Mouse (Mus musculus): ENCODE measurements at regions not wholly inside any gene's neighbourhood (a gene's known extent, or its start where the extent isn't known, plus 50 kb on each side); places are given as distances from the start of the nearest gene placed in this dataset.
A peak's percentile ranks its signal among the peaks of the same experiment; 100 is the strongest.

DNA sequence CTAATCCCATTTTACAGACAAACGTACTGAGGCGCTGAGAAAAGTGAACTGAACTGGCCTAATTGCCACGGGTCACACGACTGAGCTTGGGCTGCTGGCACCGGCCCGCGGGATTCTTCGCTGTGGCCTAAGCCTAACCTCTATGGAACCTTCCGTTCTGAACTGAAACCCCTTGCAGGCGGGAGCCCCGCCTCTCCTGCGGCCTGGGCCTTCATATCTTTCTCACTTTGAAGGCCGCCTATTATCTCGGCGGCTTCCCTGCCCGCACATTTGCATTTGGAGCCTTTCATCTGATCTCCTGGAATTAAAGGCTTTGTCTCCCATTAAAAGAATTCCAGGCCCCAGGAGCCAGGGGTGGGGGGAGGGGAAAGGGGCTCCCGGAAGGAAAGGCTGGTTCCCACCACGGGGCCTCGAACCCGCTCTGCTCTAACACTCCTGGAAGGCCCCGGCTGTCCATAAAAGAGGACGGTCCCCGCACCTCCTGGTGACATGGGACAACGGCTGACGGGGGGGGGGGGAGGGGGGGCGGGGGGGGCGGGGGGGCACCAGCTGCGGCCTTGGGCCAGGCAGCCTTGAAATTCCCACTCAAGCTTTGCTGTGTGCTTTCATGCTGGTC is 122.9 kb upstream of the Pja1 start:
- no peak for DNase-seq (ENCODE audit: low spot score)

DNA sequence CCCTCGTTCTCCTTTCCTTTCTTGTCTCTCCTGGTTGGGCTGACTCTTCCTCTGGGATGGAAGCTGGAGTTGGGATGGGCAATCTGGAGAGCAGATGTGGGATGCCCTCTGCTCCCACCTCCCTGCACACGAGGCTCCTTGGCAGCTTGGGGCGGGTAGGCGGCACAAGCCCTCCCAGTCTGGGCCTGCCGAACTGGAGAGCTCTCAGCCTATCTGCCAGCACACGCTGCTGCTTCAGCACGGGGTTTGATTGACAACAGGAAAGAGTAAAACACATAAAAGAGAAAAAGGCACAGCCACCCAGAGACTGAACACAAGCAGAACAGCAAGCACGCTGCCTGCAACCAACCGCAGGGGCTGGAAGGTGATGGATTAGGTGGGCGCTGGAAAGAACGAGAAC is 121.9 kb upstream of the Pja1 start:
- DNase-seq (ENCODE audit: low spot score) = no peak

DNA sequence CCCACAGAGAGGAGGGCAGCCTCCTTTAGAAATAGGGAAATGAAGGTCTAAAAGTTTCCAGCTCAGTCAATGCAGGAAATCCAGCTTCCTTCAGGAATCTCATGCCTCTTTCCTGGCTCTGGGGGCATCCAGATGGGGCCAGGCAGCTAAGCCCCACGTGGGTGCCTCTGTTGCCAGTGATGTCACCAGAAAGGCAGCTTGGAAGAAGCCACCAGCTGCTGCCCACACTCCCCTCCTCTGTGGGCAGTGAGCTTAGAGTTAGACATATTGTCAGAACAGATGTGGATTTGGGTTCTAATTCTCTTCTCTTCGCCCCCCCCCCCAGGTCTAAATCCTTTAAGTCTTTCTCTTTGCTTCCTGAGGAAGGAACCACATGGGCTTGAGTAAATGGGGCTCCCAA is 116.2 kb upstream of the Pja1 start:
- peak; percentile 38 for DNase-seq (ENCODE audit: low spot score)

DNA sequence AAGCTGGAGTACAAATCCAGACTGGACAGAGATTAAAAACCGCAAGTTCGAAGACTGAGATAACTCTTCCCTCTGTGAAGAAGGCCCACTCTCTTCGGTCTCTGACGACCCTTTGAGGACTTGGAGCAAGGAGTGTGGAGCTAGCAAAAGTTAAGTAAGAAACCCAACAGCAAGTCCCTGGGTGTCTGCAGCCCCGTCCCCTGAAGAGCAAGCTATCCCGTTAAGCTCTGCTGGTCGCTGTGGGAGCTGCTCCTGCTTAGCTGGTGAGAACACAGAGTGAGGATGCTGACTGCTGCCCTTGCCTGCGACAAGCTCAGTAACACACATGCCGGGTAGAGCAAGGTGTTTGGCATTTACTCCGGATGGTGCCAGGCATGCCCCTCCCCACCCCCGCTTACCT is 115.2 kb upstream of the Pja1 start:
- DNase-seq (ENCODE audit: low spot score) = no peak

DNA sequence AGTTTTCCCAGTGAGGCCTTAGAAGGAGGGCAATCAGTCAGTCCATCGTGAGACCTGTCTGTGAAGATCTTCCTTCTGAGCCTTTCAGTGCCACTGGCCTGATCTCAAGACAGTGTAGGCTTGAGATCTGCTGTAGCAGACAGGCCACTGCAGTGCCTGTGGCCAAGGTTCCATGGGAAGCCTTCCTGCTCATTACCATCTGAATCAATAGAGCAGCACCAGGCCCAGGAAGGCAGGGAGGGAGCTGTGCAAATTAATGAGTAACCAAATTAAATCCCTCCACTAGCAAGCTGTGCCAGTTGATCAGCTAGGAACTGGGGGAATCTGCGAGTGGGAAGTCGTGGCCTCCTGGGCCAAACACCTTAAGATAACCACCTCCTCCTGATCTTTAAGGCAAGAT is 114.6 kb upstream of the Pja1 start:
- DNase-seq (ENCODE audit: low spot score) = no peak

DNA sequence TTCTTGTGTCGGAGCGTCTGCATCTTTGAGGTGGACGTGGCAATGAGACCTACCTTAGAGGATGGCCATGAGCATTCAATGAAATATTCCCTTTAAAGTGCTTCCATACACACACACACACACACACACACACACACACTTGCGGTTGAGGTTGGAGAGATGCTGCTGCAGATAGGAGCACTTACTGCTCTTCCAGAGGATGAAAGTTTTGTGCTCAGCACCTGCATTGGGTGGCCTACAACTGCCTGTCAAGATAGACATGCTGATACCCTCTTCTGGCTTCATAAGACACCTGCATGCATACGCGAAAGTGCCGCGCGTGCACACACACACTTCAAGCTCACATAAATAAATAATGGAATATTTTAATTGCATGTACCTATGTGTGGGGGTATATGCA is 111.5 kb upstream of the Pja1 start:
- DNase-seq (ENCODE audit: low spot score) = no peak

DNA sequence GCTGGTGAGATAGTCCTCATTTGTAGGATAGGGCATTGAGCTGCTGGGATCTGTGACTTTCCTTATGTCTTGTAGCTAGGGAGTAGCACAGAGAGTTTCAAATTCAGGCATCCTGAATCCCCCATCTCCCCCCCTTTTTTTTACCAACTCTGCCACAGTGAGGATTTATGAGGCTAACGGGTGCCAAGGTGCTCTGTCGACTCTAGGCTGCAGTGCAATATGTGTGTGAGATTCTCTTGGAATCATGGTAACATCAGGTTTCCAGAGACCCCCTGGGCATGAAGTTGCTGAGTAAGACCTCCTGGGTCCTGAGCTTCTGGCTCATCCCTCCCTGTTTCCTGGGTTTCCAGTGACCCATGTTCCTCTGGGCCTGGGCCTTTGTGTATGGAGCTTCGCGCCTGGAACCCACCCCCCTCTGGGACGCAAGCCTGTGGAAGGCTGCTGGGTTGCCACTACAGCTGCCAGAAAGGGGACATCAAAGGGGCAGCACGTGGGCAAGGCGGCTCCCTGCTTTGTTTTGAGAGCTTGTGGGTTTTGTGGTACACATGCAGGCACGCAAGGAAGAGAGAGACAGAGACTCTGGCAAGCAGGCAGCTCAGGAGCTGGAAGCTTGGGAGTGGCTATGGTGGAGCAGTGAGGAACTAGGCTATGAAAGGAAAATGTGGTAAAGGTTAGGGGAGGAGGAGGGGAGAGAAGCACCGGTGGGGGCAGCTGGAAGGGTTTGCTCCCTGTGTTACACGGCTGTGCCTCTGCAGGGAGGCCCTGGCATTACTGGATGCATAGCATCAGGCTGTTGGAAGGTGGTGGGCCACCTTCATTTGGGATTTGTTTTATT is 110.8 kb upstream of the Pja1 start:
- no peak for DNase-seq (ENCODE audit: low spot score)

DNA sequence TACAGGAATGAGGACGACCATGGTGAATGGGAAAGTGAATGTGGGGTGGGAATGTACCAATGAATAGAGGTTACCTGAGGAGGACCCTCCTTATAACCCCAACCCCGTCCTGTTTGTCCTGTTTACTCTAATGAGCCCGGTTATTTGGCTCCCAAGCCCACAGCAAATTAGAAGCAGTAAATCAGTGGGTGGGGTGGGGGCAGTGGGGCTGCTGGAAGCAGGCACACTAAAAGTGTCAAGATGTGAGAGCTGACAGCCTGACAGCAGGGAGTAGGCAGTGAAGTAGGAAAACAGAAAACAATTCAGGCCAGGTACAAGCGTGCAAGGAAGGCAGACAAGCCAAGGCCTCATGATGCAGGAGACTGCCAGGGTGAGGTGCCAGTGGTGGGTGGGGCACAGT is 108.1 kb upstream of the Pja1 start:
- DNase-seq (ENCODE audit: low spot score) = no peak

DNA sequence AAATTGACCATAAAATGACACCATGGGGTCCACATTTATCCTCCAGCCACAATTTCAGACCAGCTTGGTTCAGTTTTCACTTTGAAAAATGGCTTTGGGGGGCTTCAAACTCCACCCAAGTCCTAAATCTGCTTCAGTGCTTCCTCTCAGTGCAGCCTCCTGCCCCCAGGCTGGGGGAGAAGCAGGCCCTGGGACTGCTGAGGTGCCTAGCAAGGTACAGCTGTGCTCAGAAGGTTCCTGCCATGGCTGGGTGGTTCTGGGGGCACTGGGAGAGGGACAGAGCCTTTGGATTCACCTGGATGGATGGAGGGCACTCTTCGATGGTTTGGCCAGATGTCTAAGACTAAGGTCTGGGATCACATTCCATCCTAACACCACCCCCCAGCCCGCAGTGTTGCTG is 107.7 kb upstream of the Pja1 start:
- DNase-seq (ENCODE audit: low spot score) = no peak

DNA sequence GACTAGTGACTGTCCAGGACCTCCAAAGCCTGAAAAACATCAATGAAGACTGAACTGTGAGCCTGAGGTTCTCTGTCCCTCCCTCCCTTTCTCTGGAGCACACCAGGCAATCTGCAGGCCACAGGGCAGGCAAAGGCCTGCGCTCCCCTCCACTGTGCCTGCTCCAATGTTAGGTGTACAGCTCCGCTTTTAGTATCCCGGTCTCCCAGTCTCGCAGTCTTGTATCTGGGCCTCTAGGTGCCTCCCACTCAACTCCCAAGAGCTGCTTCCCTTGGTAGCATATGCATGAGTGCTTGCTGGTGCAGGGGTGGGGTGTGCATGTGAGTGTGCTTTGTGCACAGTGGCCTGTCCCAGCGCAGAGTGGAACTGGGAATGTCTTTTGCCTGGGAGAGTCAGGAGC is 104.0 kb upstream of the Pja1 start:
- DNase-seq (ENCODE audit: low spot score) = no peak

DNA sequence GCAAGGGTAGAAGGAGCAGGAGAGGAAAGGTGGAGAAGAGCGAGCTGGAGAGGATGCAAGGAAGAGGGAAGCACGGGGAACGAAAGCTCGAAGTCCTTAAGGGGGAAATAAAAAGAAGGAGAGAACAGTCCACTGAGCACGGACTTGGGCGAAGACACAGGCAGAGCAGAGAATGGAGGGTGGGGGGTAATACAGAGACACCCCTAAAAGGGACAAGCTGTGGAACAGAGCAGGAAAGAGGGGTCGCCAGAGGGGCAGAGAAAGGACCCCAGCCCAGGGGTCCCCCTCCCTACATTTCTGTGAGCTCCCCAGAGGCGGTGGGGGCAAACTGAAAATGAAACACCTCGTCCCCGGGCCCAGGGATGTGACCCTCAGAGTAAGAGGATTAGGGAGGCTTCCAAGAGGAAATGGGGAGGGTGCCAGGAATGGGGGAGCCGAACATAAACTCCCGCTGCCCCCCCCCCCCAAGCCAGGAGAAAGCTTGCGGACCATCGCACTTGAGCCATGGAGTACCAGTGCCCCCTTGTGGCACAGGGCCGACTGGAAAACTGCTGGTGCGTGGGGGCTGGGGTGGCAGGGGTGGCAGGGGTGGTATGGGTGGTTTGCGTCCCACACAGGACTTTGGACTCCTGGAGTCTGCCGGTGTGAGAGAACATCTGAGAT is 103.5 kb upstream of the Pja1 start:
- peak; percentile 60 for DNase-seq (ENCODE audit: low spot score)

DNA sequence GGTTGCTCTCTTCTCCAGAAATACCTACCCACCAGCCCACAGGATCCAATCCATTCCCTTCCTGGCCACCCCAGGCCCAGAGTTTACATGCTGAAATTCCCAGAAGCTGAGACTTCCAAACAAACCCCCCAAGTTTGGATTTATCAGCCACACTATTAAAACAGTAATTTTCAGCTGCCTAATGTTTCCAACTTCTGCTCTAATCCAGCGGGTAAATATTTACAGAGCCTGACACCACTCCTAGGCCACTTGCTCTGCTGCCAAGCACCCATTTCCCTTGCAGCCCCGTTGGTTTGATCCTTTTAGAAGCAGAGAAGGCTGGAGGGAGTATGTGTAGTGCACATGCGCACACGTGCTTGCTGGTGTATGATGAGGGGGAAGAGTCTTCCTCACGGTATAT is 99.1 kb upstream of the Pja1 start:
- DNase-seq (ENCODE audit: low spot score) = no peak

DNA sequence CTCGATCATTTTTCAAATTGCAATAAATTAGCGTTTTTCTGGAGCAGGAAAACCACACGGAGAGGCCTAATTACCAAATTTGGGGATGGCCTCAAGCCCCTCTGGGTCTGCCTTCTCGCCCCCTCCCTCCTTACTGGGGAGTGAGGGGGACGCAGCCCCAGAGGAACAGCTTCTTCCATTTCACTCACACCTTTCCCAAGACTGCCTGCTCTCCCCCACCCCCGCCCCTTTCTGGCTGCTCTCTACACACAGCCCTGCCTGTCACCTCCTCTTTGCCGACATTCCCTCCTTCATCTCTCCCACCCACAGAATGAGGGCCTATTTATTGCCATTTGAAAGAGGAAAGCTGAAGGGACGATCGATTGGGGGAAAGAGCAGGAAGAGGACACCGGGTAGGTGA is 97.2 kb upstream of the Pja1 start:
- no peak for DNase-seq (ENCODE audit: low spot score)

DNA sequence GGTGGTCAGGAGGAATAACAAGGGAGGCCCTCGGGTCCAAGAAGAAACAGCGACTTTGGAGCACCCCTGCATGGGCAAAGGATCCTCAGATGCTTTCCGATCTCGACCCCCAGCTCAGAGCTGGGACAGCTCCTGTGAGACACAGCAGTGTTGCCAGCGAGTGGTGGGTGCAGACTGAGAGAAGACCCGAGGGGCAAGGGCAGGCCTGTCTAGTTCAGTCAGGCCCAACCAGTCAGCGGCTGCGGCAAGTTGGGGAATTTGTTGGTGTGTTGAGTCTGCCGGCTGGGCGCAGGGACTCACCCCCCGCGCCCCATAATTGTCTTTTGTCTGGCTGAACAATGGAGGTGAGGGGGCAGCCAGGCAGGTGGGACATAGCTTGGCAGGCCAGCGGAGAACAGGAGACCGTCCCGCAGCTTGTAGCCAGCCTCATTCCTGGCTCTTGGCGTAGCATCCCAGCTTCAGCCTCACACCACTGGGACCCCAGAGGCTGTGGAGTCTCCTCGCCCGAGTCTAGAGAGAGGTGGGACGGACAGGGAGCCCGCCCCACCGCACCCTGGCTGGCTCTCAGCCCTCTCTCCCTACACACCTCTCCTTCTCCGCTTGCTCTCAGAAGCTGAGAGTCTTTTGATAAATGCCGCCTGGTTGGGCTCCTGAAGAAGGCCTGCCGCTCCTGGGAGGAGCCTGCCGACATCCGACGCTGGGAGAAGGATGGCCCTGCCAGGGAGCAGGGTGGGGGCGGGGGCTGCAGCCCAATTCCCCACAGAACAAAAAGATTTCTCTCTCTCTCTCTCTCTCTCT is 96.5 kb upstream of the Pja1 start:
- DNase-seq (ENCODE audit: low spot score) = peak; percentile 47

DNA sequence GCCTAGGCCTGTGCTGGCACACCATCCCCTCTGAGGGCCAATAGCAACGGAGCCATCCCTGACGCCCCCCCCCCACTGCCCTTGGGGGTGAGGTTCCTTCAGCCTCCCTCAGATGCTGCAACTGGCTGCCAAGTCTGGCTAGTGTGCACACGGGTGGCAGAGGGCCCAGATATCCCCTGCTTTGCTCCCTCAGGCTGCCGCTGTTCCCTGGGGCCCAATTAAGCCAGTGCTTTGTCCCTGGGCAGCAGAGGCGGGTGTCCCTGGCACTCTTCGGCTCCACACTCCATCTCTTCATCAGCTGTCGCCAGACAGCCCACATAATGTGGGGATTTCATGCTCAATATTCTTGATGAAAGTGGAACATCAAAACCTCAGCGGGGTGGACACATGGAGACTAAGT is 90.9 kb upstream of the Pja1 start:
- peak; percentile 33 for DNase-seq (ENCODE audit: low spot score)

DNA sequence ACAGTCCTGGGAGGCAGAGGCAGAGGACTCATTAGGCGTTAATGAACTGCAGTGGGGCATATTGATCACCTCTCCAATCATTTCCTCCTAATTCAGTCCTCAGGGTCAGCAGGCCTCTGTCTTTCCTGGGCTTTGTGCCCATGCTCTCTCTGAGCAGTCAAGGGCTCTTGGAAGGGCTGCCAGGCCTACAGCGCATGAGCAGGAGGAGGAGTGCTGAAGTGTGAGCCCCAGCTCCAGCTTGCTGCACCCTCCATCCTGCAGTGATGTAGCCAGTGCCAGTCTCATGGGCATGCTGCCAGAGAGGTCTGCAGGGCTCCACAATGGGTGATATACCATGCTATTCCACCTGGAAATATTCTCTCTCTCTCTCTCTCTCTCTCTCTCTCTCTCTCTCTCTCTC is 89.6 kb upstream of the Pja1 start:
- DNase-seq (ENCODE audit: low spot score) = no peak

DNA sequence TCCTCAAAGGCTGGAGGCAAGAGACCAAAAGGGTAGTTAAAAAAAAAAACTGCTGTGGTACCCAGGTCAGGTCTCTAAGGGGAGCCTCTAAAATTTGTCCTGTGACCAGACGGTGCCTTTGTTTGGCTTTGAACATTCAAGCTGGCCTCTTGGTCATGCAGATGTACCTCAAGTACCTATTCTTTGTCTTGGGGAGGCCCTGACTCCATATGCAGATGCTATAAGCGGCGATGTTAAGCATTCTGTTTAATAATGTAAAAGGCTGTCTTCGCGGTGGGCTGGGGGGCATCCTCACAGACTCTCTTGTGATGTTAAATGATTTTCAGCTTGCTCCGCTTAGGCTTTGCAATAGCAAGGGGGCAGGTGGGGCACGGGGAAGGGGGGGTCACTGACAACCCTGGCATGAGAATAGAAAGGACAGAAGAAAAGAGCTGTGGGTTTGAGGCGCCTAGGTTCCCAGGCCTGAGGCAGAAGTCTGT is 85.8 kb upstream of the Pja1 start:
- DNase-seq (ENCODE audit: low spot score) = no peak

DNA sequence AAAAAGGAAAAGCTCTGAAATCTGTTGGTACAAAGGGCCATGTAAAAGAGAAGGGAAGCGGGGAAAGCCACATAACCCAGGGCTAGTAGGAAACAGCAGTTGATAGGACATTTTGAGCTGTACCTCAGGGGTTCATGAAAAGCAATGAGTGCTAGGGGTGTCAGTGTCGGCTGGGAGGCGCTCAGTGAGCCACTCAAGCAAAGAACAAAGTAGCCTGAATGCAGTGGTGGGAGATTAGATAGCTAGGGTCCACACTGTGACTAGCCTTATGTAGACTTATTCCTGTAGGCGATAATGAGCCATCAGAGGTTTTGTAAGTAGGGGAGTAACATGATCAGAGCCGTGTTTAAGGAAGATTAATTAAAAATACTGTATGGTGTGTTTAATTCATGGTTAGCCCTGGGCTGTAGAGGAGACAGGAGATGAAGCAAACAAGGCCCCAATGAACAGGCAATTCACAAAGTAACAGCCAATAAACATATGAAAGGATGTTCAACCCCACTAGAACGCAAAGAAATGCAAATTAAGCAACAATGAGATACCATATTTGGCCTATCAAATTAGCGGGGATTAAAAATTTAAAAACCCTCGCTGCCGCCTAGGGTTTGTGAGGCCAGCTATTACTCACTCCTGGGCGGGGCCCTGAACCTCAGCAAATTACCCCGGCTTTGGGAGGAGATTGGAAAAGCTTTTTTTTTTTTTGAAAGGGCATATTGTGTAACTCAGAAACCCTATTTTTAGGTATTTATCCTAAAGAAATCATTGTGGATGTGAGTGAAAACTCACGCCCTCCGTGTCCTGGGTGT is 85.1 kb upstream of the Pja1 start:
- DNase-seq (ENCODE audit: low spot score) = no peak

DNA sequence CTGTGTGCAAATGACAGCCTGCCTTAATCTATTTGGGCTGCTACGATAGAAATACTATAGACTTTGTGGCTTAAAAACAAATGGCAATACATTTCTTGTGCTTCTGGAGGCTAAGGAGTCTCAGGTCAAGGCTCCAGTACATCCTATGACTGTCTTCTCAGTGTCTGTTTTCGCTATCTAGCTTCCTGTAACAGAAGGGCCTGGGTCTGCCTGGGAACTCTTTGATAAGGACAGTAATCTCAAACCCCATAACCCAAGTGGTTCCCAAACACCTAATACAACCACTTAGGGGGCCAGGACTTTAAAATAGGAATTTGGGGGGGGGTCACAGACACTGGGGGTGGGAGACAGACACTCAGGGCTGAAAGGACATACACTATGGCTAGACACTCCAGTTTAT is 81.7 kb upstream of the Pja1 start:
- no peak for DNase-seq (ENCODE audit: low spot score)

DNA sequence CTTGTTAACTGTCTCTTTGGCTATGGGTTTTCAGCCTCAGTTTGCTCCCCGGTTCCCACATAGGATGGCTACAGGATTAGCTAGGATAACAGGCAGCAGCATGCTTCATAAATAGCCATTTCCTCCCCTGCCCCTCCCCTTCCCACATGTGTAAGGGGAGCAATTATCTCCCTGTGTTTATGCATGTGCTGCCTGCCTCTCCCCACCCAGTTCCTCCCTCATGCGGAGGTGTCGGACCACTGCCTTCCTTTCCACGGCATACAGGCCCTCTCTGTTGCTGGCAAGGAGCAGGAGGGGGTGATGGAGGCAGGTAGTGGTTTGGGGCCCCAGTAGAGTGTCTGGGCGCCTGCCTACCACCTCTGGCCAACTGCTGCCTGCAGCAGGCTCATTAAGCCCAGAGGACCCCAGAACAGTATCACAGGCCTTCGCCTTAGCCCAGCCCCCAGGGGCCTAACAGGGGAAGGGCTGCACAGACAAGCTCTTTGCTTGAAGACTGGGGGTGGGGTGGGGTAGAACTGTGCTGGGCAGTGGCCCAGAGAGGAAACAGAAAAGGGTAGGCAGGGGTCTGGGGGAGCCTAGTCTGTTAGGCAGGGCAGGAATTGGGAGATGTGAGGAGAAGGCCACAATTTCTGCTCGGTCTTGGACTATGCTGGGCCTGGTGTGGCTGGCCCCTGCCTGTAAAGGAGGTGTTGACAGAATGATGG is 79.1 kb upstream of the Pja1 start:
- peak; percentile 20 for DNase-seq (ENCODE audit: low spot score)
